Mouse (Mus musculus) intestine, embryonic 15.5 days (tissue): ENCODE data around the gene Brms1l. TPM values are rescaled to one million over a fixed set of nuclear protein-coding genes. Genes with fewer than 3 reads are reported as not detected.

ENCODE experiments used
- ATAC-seq: fragments of 200-750 bp; cut with Nextera tagmentation; 2 replicates; pipeline ENCODE4 v1.8.0; 2017; ENCODE audit warnings: moderate TSS enrichment, moderate library complexity
- H3K27ac ChIP-seq: fragments of 300-500 bp; sonication (generic); 2 replicates; pipeline ENCODE4 v1.5.1; 2015; ENCODE audit warnings: mild to moderate bottlenecking, inconsistent platforms
- H3K27me3 ChIP-seq: fragments of 300-500 bp; sonication (generic); replicated peaks from 2 replicates; pipeline ENCODE4 v1.6.1; 2015; ENCODE audit warnings: inconsistent platforms
- H3K36me3 ChIP-seq: fragments of 300-500 bp; sonication (generic); 2 replicates; pipeline ENCODE4 v1.6.1; 2015; ENCODE audit warnings: inconsistent platforms
- H3K4me1 ChIP-seq: fragments of 300-500 bp; sonication (generic); replicated peaks from 2 replicates; pipeline ENCODE4 v1.6.1; 2015; ENCODE audit warnings: inconsistent platforms
- H3K4me2 ChIP-seq: fragments of 300-500 bp; sonication (generic); replicated peaks from 2 replicates; pipeline ENCODE4 v1.6.1; 2015; ENCODE audit warnings: mild to moderate bottlenecking, inconsistent platforms
- H3K4me3 ChIP-seq: fragments of 300-500 bp; sonication (generic); replicated peaks from 2 replicates; pipeline ENCODE4 v1.5.1; 2015; ENCODE audit warnings: inconsistent platforms
- H3K9ac ChIP-seq: fragments of 300-500 bp; sonication (generic); 2 replicates; pipeline ENCODE4 v1.6.1; 2015; ENCODE audit warnings: inconsistent platforms
- H3K9me3 ChIP-seq: fragments of 300-500 bp; sonication (generic); 2 replicates; pipeline ENCODE4 v1.6.1; 2016; ENCODE audit warnings: inconsistent platforms
- WGBS: fragments of 180-500 bp; shearing (Covaris S2); methylation state at CpG from one replicate; pipeline ENCODE4 v1.1.7; 2015; 5-methylcytosine and 5-hydroxymethylcytosine counted together
- polyA plus RNA-seq: library from polyadenylated mRNA; unstranded; fragments of >200 nt; fragmentation: Nextera tagmentation; extraction: Ambion mirVana; gene quantifications from 2 replicates; pipeline ENCODE4 v1.2.1, GENCODE M21; 2015

Gene Brms1l
- polyA plus RNA-seq, 1 experiment from 2014 or later, result 27.0 TPM

DNA sequence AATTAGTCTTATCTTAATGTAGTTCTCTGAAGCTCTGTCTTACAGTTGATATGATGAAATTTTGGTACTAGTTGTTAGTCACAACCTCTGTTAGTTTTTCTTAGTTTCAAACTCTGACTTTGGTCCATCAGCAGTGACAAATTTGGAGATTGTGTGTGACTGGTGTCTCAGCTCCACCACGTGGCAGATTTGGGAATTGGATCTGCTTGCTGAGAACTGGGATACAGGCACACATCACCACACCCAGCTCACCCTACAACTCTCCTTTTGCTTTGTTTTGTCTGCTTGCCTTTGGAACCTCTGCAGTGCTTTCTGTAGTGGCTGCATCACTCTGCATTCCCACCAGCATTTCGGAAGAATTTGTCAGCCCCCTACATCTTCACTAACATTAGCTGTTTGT, 5.0 kb upstream of the Brms1l start:
- Histone ChIP-seq H3K27ac (no peak overlapping the region), H3K9ac (no peak overlapping the region), H3K36me3 (no peaks in the 10 kb centered on the region), H3K4me1 (no peaks in the 10 kb centered on the region), H3K4me2 (no peak overlapping the region), H3K4me3 (no peak overlapping the region), H3K27me3 (no peaks in the 10 kb centered on the region), H3K9me3 (no peaks in the 10 kb centered on the region)
- ATAC-seq, result no peak
- 21% methylated on average over 2 of the region's 2 CpGs for WGBS

DNA sequence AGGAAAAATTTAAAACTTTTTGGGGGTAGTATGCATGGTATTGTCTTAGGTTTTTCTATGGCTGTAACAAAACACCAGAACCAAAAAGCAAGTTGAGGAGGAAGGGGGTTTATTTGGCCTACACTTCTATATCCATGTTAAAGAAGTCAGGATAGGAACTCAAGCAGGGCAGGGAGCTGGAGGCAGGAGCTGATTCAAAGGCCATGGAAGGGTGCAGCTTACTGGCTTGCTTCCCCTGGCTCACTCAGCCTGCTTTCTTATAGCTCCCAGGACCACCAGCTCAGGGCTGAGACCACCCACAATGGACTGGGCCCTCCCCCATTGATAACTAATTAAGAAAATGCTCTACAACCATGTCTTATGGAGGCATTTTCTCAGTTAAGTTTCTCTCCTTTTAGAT, 3.2 kb upstream of the Brms1l start:
- H3K9me3 ChIP-seq, result no peaks in the 10 kb centered on the region
- ATAC-seq, result no peak

DNA sequence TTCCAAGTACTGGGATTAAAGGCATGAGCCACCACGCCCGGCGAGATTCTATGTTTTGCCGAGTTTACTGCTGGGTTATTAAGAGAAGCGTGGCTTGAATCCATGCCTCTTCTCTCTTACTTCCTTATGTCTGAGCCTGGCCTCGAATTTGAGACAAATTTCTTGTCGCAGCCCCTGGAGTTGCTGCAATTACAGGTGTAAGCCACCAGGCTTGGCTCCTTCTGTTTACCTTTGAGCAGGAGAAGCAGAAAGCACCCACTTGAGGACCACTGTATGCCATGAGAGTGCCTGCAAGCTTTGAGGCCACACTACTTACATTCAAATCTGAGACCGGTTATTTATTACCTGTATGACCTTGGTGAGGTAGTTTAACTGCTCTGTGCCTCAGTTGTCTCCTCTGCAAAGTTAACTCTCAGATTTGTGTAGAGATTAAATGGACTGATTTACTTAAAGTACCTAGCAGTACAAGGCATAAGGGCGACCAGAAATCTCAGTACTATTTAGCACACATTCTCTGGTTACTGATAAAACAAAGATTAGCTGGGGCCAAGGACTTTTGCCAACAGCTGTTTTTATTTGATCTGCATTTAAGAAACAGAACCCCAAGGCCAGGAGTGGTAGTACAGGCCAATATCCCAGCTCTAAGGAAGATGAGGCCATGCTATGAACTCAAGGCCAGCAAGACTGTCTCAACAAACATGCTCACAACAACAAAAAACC, 2.1 kb upstream of the Brms1l start:
- H3K36me3 ChIP-seq, result no peaks in the 10 kb centered on the region
- H3K27ac ChIP-seq, result no peak overlapping the region
- H3K4me3 ChIP-seq, result no peak overlapping the region
- H3K4me1 ChIP-seq, result no peaks in the 10 kb centered on the region
- H3K4me2 ChIP-seq, result no peak overlapping the region
- ATAC-seq, result no peak
- no peak overlapping the region for H3K9ac ChIP-seq
- WGBS, result 59% methylated on average over 9 of the region's 9 CpGs
- no peaks in the 10 kb centered on the region for H3K27me3 ChIP-seq
- no peaks in the 10 kb centered on the region for H3K9me3 ChIP-seq

More for the DNA sequence above, 3.2 kb upstream of the Brms1l start:
- H3K27ac ChIP-seq, result no peak overlapping the region
- no peaks in the 10 kb centered on the region for H3K4me1 ChIP-seq
- no peaks in the 10 kb centered on the region for H3K27me3 ChIP-seq
- H3K4me2 ChIP-seq, result no peak overlapping the region
- H3K36me3 ChIP-seq, result no peaks in the 10 kb centered on the region
- H3K9ac ChIP-seq, result no peak overlapping the region
- H3K4me3 ChIP-seq, result no peak overlapping the region

GRCm38 (mm10) chr12:55834891-55835290, 1.2 kb upstream of the Brms1l start:
- no peak overlapping the region for H3K4me3 ChIP-seq
- no peaks in the 10 kb centered on the region for H3K27me3 ChIP-seq
- no peak overlapping the region for H3K27ac ChIP-seq
- H3K9ac ChIP-seq, result no peak overlapping the region
- 81% methylated on average over 8 of the region's 8 CpGs for WGBS
- H3K36me3 ChIP-seq, result no peaks in the 10 kb centered on the region
- H3K9me3 ChIP-seq, result no peaks in the 10 kb centered on the region
- H3K4me1 ChIP-seq, result no peaks in the 10 kb centered on the region
- no peak overlapping the region for H3K4me2 ChIP-seq
- no peak for ATAC-seq

DNA sequence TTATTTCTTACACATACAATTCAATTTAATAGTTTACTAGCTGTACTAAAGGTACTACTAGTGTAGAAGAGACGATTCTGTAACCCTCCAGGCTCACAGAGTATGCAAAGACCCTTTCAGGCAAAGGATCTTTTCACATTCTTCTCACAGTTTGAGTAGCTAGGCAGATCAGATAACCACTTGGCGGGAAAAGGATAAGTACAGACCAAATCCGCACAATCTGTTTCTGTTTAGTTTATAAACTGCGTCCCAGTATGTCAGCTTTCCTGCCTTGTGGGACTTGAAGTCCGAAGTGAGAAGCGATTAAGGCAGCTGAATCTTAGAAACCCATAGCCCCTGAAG, 296 bp upstream of the Brms1l start:
- 2% methylated on average over 6 of the region's 6 CpGs for WGBS
- no peaks in the 10 kb centered on the region for H3K9me3 ChIP-seq
- H3K9ac ChIP-seq, result no peak overlapping the region
- peak overlapping the region; percentile 52 for H3K4me2 ChIP-seq
- H3K27ac ChIP-seq, result peak overlapping the region; percentile 59
- H3K4me1 ChIP-seq, result no peaks in the 10 kb centered on the region
- no peak for ATAC-seq
- peak overlapping the region; percentile 76 for H3K4me3 ChIP-seq
- no peaks in the 10 kb centered on the region for H3K36me3 ChIP-seq
- no peaks in the 10 kb centered on the region for H3K27me3 ChIP-seq

- Histone ChIP-seq H3K36me3 (no peaks in the 10 kb centered on the region), H3K4me2 (peak overlapping the region; percentile 79; the same call in 1 of the 2 replicates), H3K4me3 (no peak overlapping the region), H3K4me1 (no peaks in the 10 kb centered on the region), H3K27me3 (no peaks in the 10 kb centered on the region), H3K27ac (no peak overlapping the region), H3K9me3 (no peaks in the 10 kb centered on the region), H3K9ac (no peak overlapping the region)
- 60% methylated on average over 3 of the region's 3 CpGs for WGBS
- no peak for ATAC-seq
These were observed 1.4 kb downstream of the Brms1l start for GRCm38 (mm10) chr12:55837495-55837894.

DNA sequence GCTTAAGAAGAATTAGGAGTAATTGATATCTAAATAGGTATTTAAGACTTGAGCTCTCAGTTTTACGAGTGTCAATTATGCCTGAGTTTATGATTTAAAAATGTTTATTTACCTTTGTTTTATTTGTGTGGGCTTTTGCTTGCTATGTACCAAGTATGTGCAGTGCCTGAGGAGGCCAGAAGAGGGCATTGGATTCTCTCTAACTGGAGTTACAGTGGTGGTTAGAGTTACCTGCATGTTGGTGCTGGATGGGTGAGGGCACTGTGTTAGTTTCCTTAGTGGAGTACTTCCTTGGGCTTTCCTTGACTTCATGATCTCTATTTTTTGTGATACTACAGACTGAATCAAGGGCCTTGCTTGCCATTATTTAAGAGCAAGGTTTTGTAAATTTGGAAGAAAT, 10.6 kb downstream of the Brms1l start:
- no peak overlapping the region for H3K27ac ChIP-seq
- no peak overlapping the region for H3K4me3 ChIP-seq
- no peak overlapping the region for H3K9ac ChIP-seq
- H3K4me1 ChIP-seq, result no peaks in the 10 kb centered on the region
- no peaks in the 10 kb centered on the region for H3K27me3 ChIP-seq
- 81% methylated on average over 1 of the region's 1 CpGs for WGBS
- no peaks in the 10 kb centered on the region for H3K9me3 ChIP-seq
- H3K4me2 ChIP-seq, result no peak overlapping the region
- H3K36me3 ChIP-seq, result 0 out of 2 replicates have a peak, but pooled peaks cover 3% of the 10 kb centered on the region
- ATAC-seq, result no peak

DNA sequence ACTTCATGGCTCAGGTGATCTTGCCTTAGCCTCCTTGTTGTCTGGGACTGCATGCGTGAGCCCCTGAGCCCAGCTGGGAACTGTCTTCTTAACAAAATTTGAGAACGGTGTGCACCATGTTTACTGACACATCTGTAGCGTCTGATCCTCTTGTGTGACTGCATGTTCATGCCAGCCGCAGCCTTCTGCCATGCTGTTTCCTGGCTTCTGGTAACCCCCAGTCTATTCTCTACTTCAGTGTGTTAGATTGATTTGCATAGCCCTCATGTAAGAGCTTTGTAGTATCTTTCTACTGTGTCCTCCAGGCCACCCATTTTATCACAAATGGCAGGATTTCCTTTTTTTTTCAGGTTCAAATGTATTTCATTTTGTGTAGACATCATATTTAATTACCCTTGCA, 11.7 kb downstream of the Brms1l start:
- no peaks in the 10 kb centered on the region for H3K27me3 ChIP-seq
- H3K4me2 ChIP-seq, result no peak overlapping the region
- H3K36me3 ChIP-seq, result 0 out of 2 replicates have a peak, but pooled peaks cover 3% of the 10 kb centered on the region
- H3K27ac ChIP-seq, result no peak overlapping the region
- no peaks in the 10 kb centered on the region for H3K9me3 ChIP-seq
- no peak for ATAC-seq
- H3K9ac ChIP-seq, result no peak overlapping the region
- H3K4me3 ChIP-seq, result no peak overlapping the region
- WGBS, result 94% methylated on average over 4 of the region's 4 CpGs
- no peaks in the 10 kb centered on the region for H3K4me1 ChIP-seq

DNA sequence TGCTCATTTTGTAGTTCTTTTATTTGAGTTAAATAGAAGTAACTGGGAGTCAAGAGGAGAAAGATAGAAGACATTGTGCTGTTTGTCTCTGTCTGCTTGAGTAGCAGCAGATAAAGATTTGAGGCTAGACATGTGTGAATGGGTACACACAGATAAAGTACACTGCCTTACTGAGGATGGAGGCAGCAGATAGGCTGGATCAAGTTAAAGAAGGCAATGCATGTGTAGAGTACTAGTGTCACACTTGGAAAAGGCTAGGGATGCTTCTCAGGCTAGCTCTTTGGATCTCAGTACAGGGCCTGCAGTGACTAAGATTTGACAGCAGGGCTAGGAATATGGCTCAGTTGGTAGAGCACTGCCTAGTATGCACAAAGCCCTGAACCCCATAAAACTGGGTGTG, 14.5 kb downstream of the Brms1l start:
- H3K36me3 ChIP-seq, result peaks cover 5% of the 10 kb centered on the region; the same call in 1 of the 2 replicates

GRCm38 (mm10) chr12:55859409-55860349, 23.6 kb downstream of the Brms1l start:
- no peak overlapping the region for H3K27ac ChIP-seq
- H3K9me3 ChIP-seq, result 0 out of 2 replicates have a peak, but pooled peaks cover 7% of the 10 kb centered on the region
- H3K36me3 ChIP-seq, result peaks cover 18% of the 10 kb centered on the region
- no peak overlapping the region for H3K9ac ChIP-seq
- H3K27me3 ChIP-seq, result no peaks in the 10 kb centered on the region
- no peak overlapping the region for H3K4me3 ChIP-seq
- no peak overlapping the region for H3K4me2 ChIP-seq
- WGBS, result 93% methylated on average over 17 of the region's 17 CpGs
- ATAC-seq, result no peak
- H3K4me1 ChIP-seq, result no peaks in the 10 kb centered on the region

More for the DNA sequence above, 14.5 kb downstream of the Brms1l start:
- ATAC-seq, result no peak; the same call in 1 of the 2 replicates
- H3K27ac ChIP-seq, result no peak overlapping the region
- H3K27me3 ChIP-seq, result no peaks in the 10 kb centered on the region
- H3K4me2 ChIP-seq, result no peak overlapping the region
- H3K4me3 ChIP-seq, result no peak overlapping the region
- H3K4me1 ChIP-seq, result no peaks in the 10 kb centered on the region
- H3K9ac ChIP-seq, result no peak overlapping the region
- H3K9me3 ChIP-seq, result no peaks in the 10 kb centered on the region

DNA sequence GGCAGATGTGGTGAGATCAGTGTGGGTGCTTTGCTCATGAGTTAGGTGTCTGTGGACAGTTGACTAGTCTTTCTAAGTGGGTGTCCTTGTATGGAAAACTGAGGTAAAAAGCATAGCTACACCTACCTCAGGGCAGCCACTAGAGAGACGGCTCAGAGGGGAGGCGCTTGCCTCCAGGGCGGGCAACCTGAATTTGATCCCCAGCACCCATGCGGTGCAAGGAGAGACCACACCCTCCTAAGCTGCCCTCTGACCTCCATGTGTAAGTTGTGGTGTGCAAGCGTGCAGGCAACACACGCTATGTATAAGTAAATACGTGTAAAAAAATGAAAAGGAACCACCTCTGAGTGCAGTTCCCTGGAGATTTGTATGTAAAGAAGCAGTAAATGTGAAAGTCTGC, 24.5 kb downstream of the Brms1l start:
- Histone ChIP-seq H3K4me1 (no peaks in the 10 kb centered on the region), H3K9ac (no peak overlapping the region), H3K4me3 (no peak overlapping the region), H3K4me2 (no peak overlapping the region), H3K9me3 (0 out of 2 replicates have a peak, but pooled peaks cover 7% of the 10 kb centered on the region), H3K27me3 (no peaks in the 10 kb centered on the region), H3K27ac (no peak overlapping the region), H3K36me3 (peaks cover 17% of the 10 kb centered on the region)
- 89% methylated on average over 7 of the region's 7 CpGs for WGBS
- ATAC-seq, result no peak

- H3K4me3 ChIP-seq, result no peak overlapping the region
- no peaks in the 10 kb centered on the region for H3K9me3 ChIP-seq
- no peak for ATAC-seq
- no peak overlapping the region for H3K9ac ChIP-seq
- H3K4me2 ChIP-seq, result no peak overlapping the region
- H3K36me3 ChIP-seq, result peaks cover 19% of the 10 kb centered on the region
- H3K27me3 ChIP-seq, result no peaks in the 10 kb centered on the region
- H3K4me1 ChIP-seq, result no peaks in the 10 kb centered on the region
- 91% methylated on average over 4 of the region's 4 CpGs for WGBS
- no peak overlapping the region for H3K27ac ChIP-seq
These were observed 31.6 kb downstream of the Brms1l start for GRCm38 (mm10) chr12:55867738-55868137.
